Mouse (Mus musculus) kidney, postnatal 0 days (tissue): ENCODE measurements around the gene Clec10a. TPM values are rescaled to one million over a fixed set of nuclear protein-coding genes. Genes with fewer than 3 reads are reported as not detected.

Experiments
- ATAC-seq: fragments of 200-750 bp; cut with Nextera tagmentation; replicated peaks from 2 replicates; pipeline ENCODE4 v1.8.0; 2017; ENCODE audit warnings: low read depth, moderate number of reproducible peaks, moderate TSS enrichment, moderate library complexity; ENCODE audit not compliant: low FRiP score
- DNase-seq: peaks from one replicate; pipeline ENCODE4 v3.0.0-alpha.2; 2016; ENCODE audit warnings: low spot score
- H3K27ac ChIP-seq: fragments of 300-500 bp; sonication (generic); 2 replicates; pipeline ENCODE4 v1.5.1; 2014; ENCODE audit warnings: mild to moderate bottlenecking
- H3K27me3 ChIP-seq: fragments of 300-500 bp; sonication (generic); 2 replicates; pipeline ENCODE4 v1.6.1; 2014; ENCODE audit warnings: low read length, mixed read lengths; ENCODE audit not compliant: insufficient read depth
- H3K36me3 ChIP-seq: fragments of 300-500 bp; sonication (generic); 2 replicates; pipeline ENCODE4 v1.6.1; 2014; ENCODE audit warnings: low read length, mixed read lengths; ENCODE audit not compliant: insufficient read depth
- H3K4me1 ChIP-seq: fragments of 300-500 bp; sonication (generic); replicated peaks from 2 replicates; pipeline ENCODE4 v1.6.1; 2014; ENCODE audit warnings: antibody characterized with exemption, low read length, mixed read lengths; ENCODE audit not compliant: insufficient read depth
- H3K4me2 ChIP-seq: fragments of 300-500 bp; sonication (generic); 2 replicates; pipeline ENCODE4 v1.6.1; 2014; ENCODE audit warnings: mild to moderate bottlenecking, low read length, moderate library complexity, mixed read lengths
- H3K4me3 ChIP-seq: fragments of 300-500 bp; sonication (generic); replicated peaks from 2 replicates; pipeline ENCODE4 v1.5.1; 2014; ENCODE audit warnings: low read depth, low read length
- H3K9ac ChIP-seq: fragments of 300-500 bp; sonication (generic); 2 replicates; pipeline ENCODE4 v1.6.1; 2014; ENCODE audit warnings: low read depth, low read length
- H3K9me3 ChIP-seq: fragments of 300-500 bp; sonication (generic); replicated peaks from 2 replicates; pipeline ENCODE4 v1.6.1; 2016; ENCODE audit warnings: low read length, inconsistent platforms, mixed read lengths
- CTCF ChIP-seq: IDR thresholded peaks from 2 replicates; pipeline ENCODE4 v1.5.1; 2016; ENCODE audit warnings: antibody characterized with exemption, low read depth, mild to moderate bottlenecking, moderate library complexity
- WGBS: fragments of 180-500 bp; shearing (Covaris S2); extraction: QIAGEN DNeasy Blood & Tissue Kit; methylation state at CpG from one replicate; pipeline ENCODE4 v1.1.7; 2014; 5-methylcytosine and 5-hydroxymethylcytosine counted together
- polyA plus RNA-seq: library from polyadenylated mRNA; unstranded; fragments of >200 nt; fragmentation: Nextera tagmentation; extraction: Ambion mirVana; gene quantifications from 2 replicates; pipeline ENCODE4 v1.2.1, GENCODE M21; 2015

Gene Clec10a
- polyA plus RNA-seq, 1 experiment from 2014 or later, result 1.4 TPM

DNA sequence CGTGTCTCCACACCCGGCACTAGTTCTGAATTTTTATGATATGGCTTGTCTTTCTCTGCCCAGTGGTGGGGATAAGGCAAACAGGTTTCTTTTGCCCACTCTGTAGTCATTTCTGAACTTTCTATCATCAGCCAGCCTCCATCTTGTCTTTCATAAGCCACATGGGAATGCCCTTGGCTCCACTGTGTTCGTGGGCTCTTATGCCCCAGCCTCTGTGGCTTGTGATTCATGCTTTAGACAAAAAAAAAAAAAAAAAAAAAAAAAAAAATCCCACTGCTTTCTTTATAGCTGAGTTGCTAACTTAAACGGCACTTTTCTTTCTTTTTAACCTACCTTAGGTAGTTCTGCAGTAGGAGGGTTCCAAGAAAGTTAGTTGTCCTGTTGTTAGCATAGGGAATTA lies 36.2 kb downstream of the Clec10a start:
- Histone ChIP-seq H3K27ac (no peak overlapping the region), H3K36me3 (no peaks in the 10 kb centered on the region), H3K9ac (no peak overlapping the region), H3K4me1 (peaks cover 3% of the 10 kb centered on the region; the same call in 1 of the 2 replicates), H3K9me3 (no peaks in the 10 kb centered on the region), H3K27me3 (no peaks in the 10 kb centered on the region), H3K4me2 (no peak overlapping the region), H3K4me3 (no peak overlapping the region)
- ATAC-seq (no peak), DNase-seq (no peak)
- 70% methylated on average over 4 of the region's 4 CpGs for WGBS
- TF ChIP-seq CTCF, result no peak

GRCm38 (mm10) chr11:70193354-70194285 lies 37.6 kb downstream of the Clec10a start:
- 30% methylated on average over 11 of the region's 11 CpGs for WGBS
- no peak overlapping the region for H3K4me2 ChIP-seq

DNA sequence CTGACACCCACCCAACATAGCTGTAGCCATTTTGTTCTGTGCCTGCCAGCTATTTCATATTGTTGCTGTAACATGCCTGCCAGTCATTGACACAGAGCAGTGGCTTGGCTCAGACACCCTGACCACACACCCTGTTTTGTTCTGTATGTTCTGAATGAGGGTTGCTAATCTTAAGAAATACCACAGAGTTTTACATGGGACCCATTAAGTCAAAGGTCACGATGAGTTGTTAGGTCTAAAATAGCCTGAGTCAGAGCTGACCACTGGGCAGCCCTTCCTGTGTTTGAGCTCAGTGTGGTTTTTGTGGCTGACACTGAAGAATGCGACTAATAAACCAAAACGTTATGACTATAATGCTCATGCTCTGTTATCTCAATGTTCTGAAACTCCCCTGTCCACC lies 42.3 kb downstream of the Clec10a start:
- no peak for ATAC-seq
- no peak overlapping the region for H3K4me3 ChIP-seq

More at GRCm38 (mm10) chr11:70193354-70194285, 37.6 kb downstream of the Clec10a start:
- peaks cover 5% of the 10 kb centered on the region; the same call in 1 of the 2 replicates for H3K4me1 ChIP-seq
- H3K27me3 ChIP-seq, result no peaks in the 10 kb centered on the region
- H3K9me3 ChIP-seq, result no peaks in the 10 kb centered on the region
- no peak overlapping the region for H3K9ac ChIP-seq
- DNase-seq, result no peak
- no peak overlapping the region for H3K4me3 ChIP-seq
- ATAC-seq, result no peak
- H3K36me3 ChIP-seq, result no peaks in the 10 kb centered on the region
- H3K27ac ChIP-seq, result no peak overlapping the region
- no peak for TF ChIP-seq CTCF

DNA sequence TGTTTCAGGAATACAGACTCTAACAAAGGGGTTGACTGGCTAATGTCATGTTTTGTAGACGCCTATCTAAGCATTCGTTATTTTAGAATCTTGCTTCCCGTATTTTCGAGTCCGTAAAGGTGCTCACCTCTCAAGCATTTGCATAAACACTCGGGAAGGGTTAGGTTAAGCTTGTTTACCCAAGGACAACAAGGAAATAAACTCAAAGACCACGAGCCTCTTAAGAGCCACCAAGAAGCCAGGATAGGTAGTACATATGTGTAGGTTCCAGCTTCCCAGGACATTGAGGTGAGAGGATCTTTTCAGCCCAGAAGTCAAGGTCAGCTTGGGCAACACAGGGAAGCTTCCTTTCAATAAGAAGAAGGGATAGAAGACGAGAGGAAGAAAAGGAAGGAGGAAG lies 43.1 kb downstream of the Clec10a start:
- H3K27me3 ChIP-seq, result no peaks in the 10 kb centered on the region
- DNase-seq (no peak), ATAC-seq (no peak)
- H3K9me3 ChIP-seq, result no peaks in the 10 kb centered on the region
- no peaks in the 10 kb centered on the region for H3K36me3 ChIP-seq
- H3K4me3 ChIP-seq, result no peak overlapping the region
- H3K27ac ChIP-seq, result peak overlapping the region; percentile 72
- TF ChIP-seq CTCF, result no peak
- H3K4me1 ChIP-seq, result peaks cover 9% of the 10 kb centered on the region; the same call in 1 of the 2 replicates
- no peak overlapping the region for H3K9ac ChIP-seq
- WGBS, result 68% methylated on average over 8 of the region's 8 CpGs
- no peak overlapping the region for H3K4me2 ChIP-seq

More for the DNA sequence above, 42.3 kb downstream of the Clec10a start:
- no peaks in the 10 kb centered on the region for H3K9me3 ChIP-seq
- no peak overlapping the region for H3K27ac ChIP-seq
- no peak for TF ChIP-seq CTCF
- no peak for DNase-seq
- no peaks in the 10 kb centered on the region for H3K27me3 ChIP-seq
- no peak overlapping the region for H3K9ac ChIP-seq
- 90% methylated on average over 3 of the region's 3 CpGs for WGBS
- H3K4me2 ChIP-seq, result no peak overlapping the region
- H3K4me1 ChIP-seq, result peaks cover 12% of the 10 kb centered on the region; the same call in 1 of the 2 replicates
- H3K36me3 ChIP-seq, result no peaks in the 10 kb centered on the region

DNA sequence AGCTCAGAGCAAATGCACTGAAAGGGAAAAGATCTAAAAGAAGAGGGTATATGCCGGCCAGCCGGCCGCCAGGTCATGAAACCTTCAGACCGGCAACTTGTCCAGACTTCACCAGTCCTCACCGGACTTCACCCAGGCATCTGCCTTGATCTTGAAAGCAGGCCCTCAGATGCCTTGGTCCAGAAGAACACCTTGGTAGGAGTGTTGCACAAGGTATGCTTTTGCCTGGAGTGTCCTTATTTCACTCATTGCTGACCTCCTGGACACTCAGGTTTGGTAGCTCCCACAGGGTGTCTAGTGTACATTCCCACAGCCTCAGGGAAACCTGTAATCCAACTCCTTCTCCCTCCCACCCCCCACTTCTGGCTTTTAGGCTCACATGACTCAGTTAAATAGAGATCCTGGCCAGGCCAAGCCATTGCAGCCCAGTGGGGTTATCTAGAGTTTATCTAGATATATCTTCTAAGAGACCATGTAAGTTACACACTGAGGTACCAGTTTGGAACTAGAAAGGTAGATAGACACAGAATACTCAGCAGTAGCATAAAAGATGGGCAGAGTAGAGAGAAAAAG lies 44.1 kb downstream of the Clec10a start:
- no peaks in the 10 kb centered on the region for H3K36me3 ChIP-seq
- 55% methylated on average over 5 of the region's 5 CpGs for WGBS
- TF ChIP-seq CTCF, result no peak
- no peak overlapping the region for H3K4me3 ChIP-seq
- H3K27me3 ChIP-seq, result no peaks in the 10 kb centered on the region
- H3K9me3 ChIP-seq, result no peaks in the 10 kb centered on the region
- H3K4me1 ChIP-seq, result peaks cover 9% of the 10 kb centered on the region; the same call in 1 of the 2 replicates
- DNase-seq, result peak; percentile 27
- H3K9ac ChIP-seq, result no peak overlapping the region
- H3K4me2 ChIP-seq, result no peak overlapping the region
- peak overlapping the region; percentile 72 for H3K27ac ChIP-seq
- ATAC-seq, result no peak; the same call in 1 of the 2 replicates

- DNase-seq, result peak; percentile 94
- H3K4me2 ChIP-seq, result no peak overlapping the region
- H3K9ac ChIP-seq, result no peak overlapping the region
- WGBS, result 38% methylated on average over 5 of the region's 5 CpGs
- no peaks in the 10 kb centered on the region for H3K9me3 ChIP-seq
- H3K4me1 ChIP-seq, result peaks cover 9% of the 10 kb centered on the region; the same call in 1 of the 2 replicates
- no peaks in the 10 kb centered on the region for H3K36me3 ChIP-seq
- no peak overlapping the region for H3K4me3 ChIP-seq
- peak; percentile 94 for TF ChIP-seq CTCF
- H3K27ac ChIP-seq, result no peak overlapping the region
- 0 out of 2 replicates have a peak, but pooled peaks have one; percentile 41 for ATAC-seq
- no peaks in the 10 kb centered on the region for H3K27me3 ChIP-seq
These were observed 45.7 kb downstream of the Clec10a start for GRCm38 (mm10) chr11:70201691-70202090.
